Mouse (Mus musculus): ENCODE data around the gene Hinfp.

GRCm38 (mm10) chr9:44256213-44256612, 49.3 kb downstream of the Hinfp start:
- TF ChIP-seq CTCF (IDR thresholded peaks at IDR 0.05; ENCODE audit: low read depth) (no peak), EP300 (IDR thresholded peaks at IDR 0.05; ENCODE audit: low read depth) (no peak)

All from liver, postnatal 0 days (tissue).